Mouse (Mus musculus) activated CD4-positive, CD25-positive, alpha-beta regulatory T cell, adult 9 weeks (primary cell): Measurements from ENCODE around the gene 3110040N11Rik. TPM values are rescaled to one million over a fixed set of nuclear protein-coding genes. Genes with fewer than 3 reads are reported as not detected.

ENCODE experiments used
- polyA plus RNA-seq: library from polyadenylated mRNA; unstranded; fragments of 100-300 nt; shearing (Covaris generic); gene quantifications from one replicate; pipeline ENCODE4 v1.2.1, GENCODE M21; 2017

3110040N11Rik gene
- polyA plus RNA-seq = 73.0 TPM

GRCm38 (mm10) chr7:81789095-81789757 lies at the start of gene 3110040N11Rik:
TSS of gene 3110040N11Rik (minus strand) at chr7:81789478.

GRCm38 (mm10) chr7:81829379-81829894 lies 40.2 kb upstream of the 3110040N11Rik start, which contains the start of gene Btbd1:
TSS of gene Btbd1 (minus strand) at chr7:81829431.

GRCm38 (mm10) chr7:81762180-81763109 lies 26.8 kb downstream of the 3110040N11Rik start, which contains the start of gene Ramac:
TSS of gene Ramac (plus strand) at chr7:81762925.

Other genes with a start within 250 kb of the 3110040N11Rik start
- 8.0 TPM for gene Fsd2, start 222.5 kb downstream of the 3110040N11Rik start, polyA plus RNA-seq
- 2.2 TPM for gene Whamm, start 218.2 kb downstream of the 3110040N11Rik start, polyA plus RNA-seq
- gene Homer2, start 82.0 kb downstream of the 3110040N11Rik start, polyA plus RNA-seq = 0.23 TPM
- gene Ramac, start 26.6 kb downstream of the 3110040N11Rik start, polyA plus RNA-seq = 146 TPM
- gene Btbd1, start 40.0 kb upstream of the 3110040N11Rik start, polyA plus RNA-seq = 12.1 TPM
- gene Gm10160, start 66.3 kb upstream of the 3110040N11Rik start, polyA plus RNA-seq = not detected
- gene Tm6sf1, start 69.5 kb upstream of the 3110040N11Rik start, polyA plus RNA-seq = 6.5 TPM
- gene Hdgfl3, start 145.0 kb upstream of the 3110040N11Rik start, polyA plus RNA-seq = 5.3 TPM
- not detected for gene Bnc1, start 202.8 kb upstream of the 3110040N11Rik start, polyA plus RNA-seq